Mouse (Mus musculus): ENCODE measurements around the gene Tcp11. TPM values are rescaled to one million over a fixed set of nuclear protein-coding genes. Genes with fewer than 3 reads are reported as not detected.

Tcp11 gene
- polyA plus RNA-seq, 1 experiment from 2014 or later = 0.45 TPM

DNA sequence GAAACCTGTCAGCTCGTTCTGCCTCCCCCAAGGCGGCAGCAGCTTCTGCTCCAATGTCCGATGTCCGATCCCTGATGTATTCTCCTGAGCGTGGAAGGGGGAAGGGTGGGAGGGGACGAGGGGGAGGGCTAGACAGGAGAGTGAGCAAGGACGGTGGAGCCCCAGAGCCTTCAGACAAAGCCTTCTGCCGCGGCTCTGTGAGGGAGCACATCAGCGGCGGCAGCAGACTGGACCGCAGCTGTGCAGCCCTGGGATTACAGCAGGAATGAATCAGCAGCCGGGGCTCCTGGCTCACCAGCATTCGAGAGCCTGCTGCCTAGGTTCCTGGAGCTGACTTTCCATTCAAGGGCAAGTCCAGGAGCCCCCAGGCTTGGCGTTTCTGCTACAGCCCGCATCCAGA is 39.8 kb downstream of the Tcp11 start:
- H3K9ac ChIP-seq (ENCODE audit: low read length) = 0 out of 2 replicates have a peak overlapping the region, but pooled peaks have one; percentile 13
- peak overlapping the region; percentile 26; the same call in 1 of the 2 replicates for H3K4me2 ChIP-seq (ENCODE audit: low read length)
- H3K27ac ChIP-seq (replicated peaks in 1 of 2; ENCODE audit: control insufficient read depth in 1 of 2, insufficient read depth in 1 of 2, low read depth in 2 of 2, low read length in 2 of 2) = no peak overlapping the region
- H3K36me3 ChIP-seq (ENCODE audit: control insufficient read depth, insufficient read depth, low read length) = peaks cover 30% of the 10 kb centered on the region
- H3K27me3 ChIP-seq (ENCODE audit: control insufficient read depth, insufficient read depth, low read length) = no peaks in the 10 kb centered on the region
- H3K4me3 ChIP-seq (ENCODE audit: control insufficient read depth in 1 of 2, insufficient read depth in 1 of 2, low read depth in 1 of 2, low read length in 2 of 2) = no peak overlapping the region
- ATAC-seq (ENCODE audit: insufficient number of reproducible peaks, insufficient read depth, low FRiP score, low read depth) = no peak
- 29% methylated on average over 16 of the region's 16 CpGs for WGBS
- no peaks in the 10 kb centered on the region for H3K9me3 ChIP-seq (ENCODE audit: control insufficient read depth, low read length)
- H3K4me1 ChIP-seq (ENCODE audit: control insufficient read depth in 2 of 2, insufficient read depth in 2 of 2, low read length in 2 of 2) = peaks cover 5 to 18% of the 10 kb centered on the region in 2 experiments; a peak in 3 of 4 replicates

DNA sequence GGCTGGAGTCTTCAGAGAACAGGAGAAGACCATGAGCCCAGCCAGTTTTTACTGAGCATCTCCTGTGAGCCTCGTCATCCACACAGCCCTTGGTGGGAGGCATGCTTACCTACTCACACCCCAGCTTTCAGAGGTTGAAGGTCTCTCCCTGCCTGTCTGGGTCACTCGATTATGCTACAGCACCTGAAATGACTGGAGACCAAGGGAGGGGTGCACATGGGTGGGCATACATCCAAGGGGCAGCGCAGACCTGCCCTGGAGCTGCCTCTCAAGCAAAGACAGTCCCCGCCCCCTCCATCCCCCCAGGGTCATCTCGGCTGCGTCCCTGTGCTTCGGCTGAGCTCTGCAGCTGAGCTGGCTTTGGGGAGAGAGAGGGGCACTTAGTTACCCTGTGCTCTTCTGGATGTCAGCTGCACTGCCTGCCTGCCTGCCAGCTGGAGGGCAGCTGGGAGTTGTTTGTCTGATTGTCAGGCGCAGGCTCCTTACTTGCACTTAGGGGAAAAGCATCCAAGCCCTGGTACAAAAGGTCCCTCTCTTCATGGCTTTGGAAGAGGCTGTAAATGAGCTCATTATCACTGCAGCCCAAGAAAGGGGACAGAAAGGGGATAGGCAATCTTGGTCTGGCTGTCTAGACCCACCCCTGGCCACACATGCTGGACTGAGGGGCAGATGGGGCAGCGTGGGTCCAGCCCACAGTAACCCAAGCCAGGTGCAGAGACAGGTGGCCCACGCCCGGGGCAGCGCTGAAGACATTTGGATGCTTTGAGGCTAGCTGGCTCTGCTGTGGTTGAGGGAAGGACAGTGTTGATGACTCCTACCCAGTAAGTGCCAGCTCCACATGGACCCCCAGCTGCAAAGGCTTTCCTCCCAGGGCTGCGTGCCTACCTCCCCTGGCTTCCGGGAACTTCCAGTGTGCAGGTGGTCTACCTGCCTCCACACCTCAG is 43.4 kb downstream of the Tcp11 start:
- Histone ChIP-seq H3K4me2 (ENCODE audit: low read length) (no peak overlapping the region), H3K4me1 (ENCODE audit: control insufficient read depth in 2 of 2, insufficient read depth in 2 of 2, low read length in 2 of 2) (peaks cover 30 to 43% of the 10 kb centered on the region in 2 experiments), H3K9me3 (ENCODE audit: control insufficient read depth, low read length) (no peaks in the 10 kb centered on the region), H3K27me3 (ENCODE audit: control insufficient read depth, insufficient read depth, low read length) (no peaks in the 10 kb centered on the region), H3K4me3 (ENCODE audit: control insufficient read depth in 1 of 2, insufficient read depth in 1 of 2, low read depth in 1 of 2, low read length in 2 of 2) (no peak overlapping the region), H3K36me3 (ENCODE audit: control insufficient read depth, insufficient read depth, low read length) (peaks cover 16% of the 10 kb centered on the region; the same call in 1 of the 2 replicates), H3K27ac (replicated peaks in 1 of 2; ENCODE audit: control insufficient read depth in 1 of 2, insufficient read depth in 1 of 2, low read depth in 2 of 2, low read length in 2 of 2) (no peak overlapping the region), H3K9ac (ENCODE audit: low read length) (no peak overlapping the region)
- 70% methylated on average over 14 of the region's 14 CpGs for WGBS
- no peak; the same call in 1 of the 2 replicates for ATAC-seq (ENCODE audit: insufficient number of reproducible peaks, insufficient read depth, low FRiP score, low read depth)

DNA sequence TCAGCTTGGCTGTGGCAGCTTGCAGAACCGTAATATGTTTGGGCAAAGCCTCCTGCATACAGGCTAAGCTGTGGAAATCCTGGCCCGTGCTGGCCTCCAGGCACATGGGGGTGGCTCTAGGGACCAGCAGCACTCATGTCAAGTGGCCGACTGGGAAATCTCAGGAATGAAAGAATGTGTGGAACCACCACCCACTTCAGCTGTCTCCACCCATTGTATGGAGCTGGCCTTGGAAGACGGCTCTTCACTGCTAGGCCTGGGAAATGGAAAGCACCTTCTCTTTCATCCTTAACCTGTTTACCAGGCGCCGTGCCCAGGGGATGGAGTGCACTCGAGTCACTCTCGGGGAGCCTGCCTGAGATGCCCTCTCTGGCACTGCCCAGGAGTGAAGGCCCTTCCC is 45.5 kb downstream of the Tcp11 start:
- peak overlapping the region; percentile 19 to 45; a peak in 2 of 4 replicates for H3K27ac ChIP-seq (replicated peaks in 1 of 2; ENCODE audit: control insufficient read depth in 1 of 2, insufficient read depth in 1 of 2, low read depth in 2 of 2, low read length in 2 of 2)
- peaks cover 35 to 51% of the 10 kb centered on the region in 2 experiments for H3K4me1 ChIP-seq (ENCODE audit: control insufficient read depth in 2 of 2, insufficient read depth in 2 of 2, low read length in 2 of 2)
- H3K9ac ChIP-seq (ENCODE audit: low read length) = no peak overlapping the region
- no peak overlapping the region for H3K4me2 ChIP-seq (ENCODE audit: low read length)
- no peak overlapping the region for H3K4me3 ChIP-seq (ENCODE audit: control insufficient read depth in 1 of 2, insufficient read depth in 1 of 2, low read depth in 1 of 2, low read length in 2 of 2)
- peak; percentile 55; the same call in 1 of the 2 replicates for ATAC-seq (ENCODE audit: insufficient number of reproducible peaks, insufficient read depth, low FRiP score, low read depth)
- WGBS = 30% methylated on average over 8 of the region's 8 CpGs
- H3K27me3 ChIP-seq (ENCODE audit: control insufficient read depth, insufficient read depth, low read length) = no peaks in the 10 kb centered on the region
- H3K9me3 ChIP-seq (ENCODE audit: control insufficient read depth, low read length) = no peaks in the 10 kb centered on the region
- peaks cover 12% of the 10 kb centered on the region; the same call in 1 of the 2 replicates for H3K36me3 ChIP-seq (ENCODE audit: control insufficient read depth, insufficient read depth, low read length)

DNA sequence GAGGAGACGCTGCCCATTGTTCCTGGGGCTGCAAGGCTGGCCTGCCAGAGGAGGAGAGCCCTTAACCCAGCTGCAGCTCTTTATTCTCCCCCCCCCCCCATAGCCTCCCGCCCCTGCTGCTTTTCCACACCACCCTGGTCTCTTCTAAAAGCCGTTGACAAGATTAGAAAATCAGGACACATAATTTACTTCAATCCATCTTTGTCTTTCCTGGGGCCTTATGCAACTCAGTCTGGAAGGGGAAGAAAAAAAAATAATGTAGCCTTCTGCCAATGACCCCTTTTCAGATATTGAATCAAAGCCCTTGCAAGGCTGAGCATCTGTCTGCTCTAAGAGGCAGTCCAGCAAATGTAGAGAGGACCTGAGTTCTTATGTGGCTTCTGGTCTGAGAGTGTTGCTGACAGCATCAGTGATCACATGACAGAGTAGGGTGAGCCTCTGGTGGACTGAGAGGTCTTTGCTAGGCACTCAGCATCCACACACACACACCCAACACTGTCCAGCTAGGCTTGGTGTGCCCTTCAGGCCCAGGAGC is 47.3 kb downstream of the Tcp11 start:
- no peaks in the 10 kb centered on the region for H3K9me3 ChIP-seq (ENCODE audit: control insufficient read depth, low read length)
- no peak overlapping the region; the same call in 1 of the 2 replicates for H3K9ac ChIP-seq (ENCODE audit: low read length)
- no peak for ATAC-seq (ENCODE audit: insufficient number of reproducible peaks, insufficient read depth, low FRiP score, low read depth)
- H3K27ac ChIP-seq (replicated peaks in 1 of 2; ENCODE audit: control insufficient read depth in 1 of 2, insufficient read depth in 1 of 2, low read depth in 2 of 2, low read length in 2 of 2) = no peak overlapping the region
- no peak overlapping the region for H3K4me2 ChIP-seq (ENCODE audit: low read length)
- H3K27me3 ChIP-seq (ENCODE audit: control insufficient read depth, insufficient read depth, low read length) = no peaks in the 10 kb centered on the region
- H3K36me3 ChIP-seq (ENCODE audit: control insufficient read depth, insufficient read depth, low read length) = no peaks in the 10 kb centered on the region
- H3K4me1 ChIP-seq (ENCODE audit: control insufficient read depth in 2 of 2, insufficient read depth in 2 of 2, low read length in 2 of 2) = peaks cover 39 to 52% of the 10 kb centered on the region in 2 experiments
- no peak overlapping the region for H3K4me3 ChIP-seq (ENCODE audit: control insufficient read depth in 1 of 2, insufficient read depth in 1 of 2, low read depth in 1 of 2, low read length in 2 of 2)
- 43% methylated on average over 3 of the region's 3 CpGs for WGBS

DNA sequence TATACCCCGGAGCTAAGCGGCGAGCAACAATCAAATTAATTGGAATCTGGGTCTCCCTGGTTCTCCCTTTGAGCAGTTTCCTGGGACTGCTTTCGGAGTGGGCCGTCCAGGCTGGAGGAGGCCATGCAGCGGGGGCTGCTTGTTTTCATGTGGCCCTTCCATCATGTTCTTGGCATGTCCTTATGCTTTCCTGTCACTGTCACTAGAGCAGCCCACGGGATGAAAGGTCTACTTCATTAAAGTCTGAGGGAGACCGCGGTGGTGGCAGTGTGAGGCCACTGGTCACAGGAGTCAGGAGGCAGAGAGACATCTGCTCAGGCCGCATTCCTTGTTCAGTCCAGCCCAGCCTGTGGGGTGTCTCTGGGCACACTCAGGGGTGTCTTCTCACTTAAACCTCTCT is 48.2 kb downstream of the Tcp11 start:
- no peak overlapping the region; a peak in 1 of 4 replicates for H3K27ac ChIP-seq (replicated peaks in 1 of 2; ENCODE audit: control insufficient read depth in 1 of 2, insufficient read depth in 1 of 2, low read depth in 2 of 2, low read length in 2 of 2)
- ATAC-seq (ENCODE audit: insufficient number of reproducible peaks, insufficient read depth, low FRiP score, low read depth) = no peak
- H3K4me1 ChIP-seq (ENCODE audit: control insufficient read depth in 2 of 2, insufficient read depth in 2 of 2, low read length in 2 of 2) = peaks cover 38 to 52% of the 10 kb centered on the region in 2 experiments
- no peaks in the 10 kb centered on the region for H3K9me3 ChIP-seq (ENCODE audit: control insufficient read depth, low read length)
- no peak overlapping the region for H3K9ac ChIP-seq (ENCODE audit: low read length)
- no peaks in the 10 kb centered on the region for H3K36me3 ChIP-seq (ENCODE audit: control insufficient read depth, insufficient read depth, low read length)
- H3K4me3 ChIP-seq (ENCODE audit: control insufficient read depth in 1 of 2, insufficient read depth in 1 of 2, low read depth in 1 of 2, low read length in 2 of 2) = no peak overlapping the region
- WGBS = 72% methylated on average over 10 of the region's 10 CpGs
- H3K4me2 ChIP-seq (ENCODE audit: low read length) = no peak overlapping the region
- H3K27me3 ChIP-seq (ENCODE audit: control insufficient read depth, insufficient read depth, low read length) = no peaks in the 10 kb centered on the region

DNA sequence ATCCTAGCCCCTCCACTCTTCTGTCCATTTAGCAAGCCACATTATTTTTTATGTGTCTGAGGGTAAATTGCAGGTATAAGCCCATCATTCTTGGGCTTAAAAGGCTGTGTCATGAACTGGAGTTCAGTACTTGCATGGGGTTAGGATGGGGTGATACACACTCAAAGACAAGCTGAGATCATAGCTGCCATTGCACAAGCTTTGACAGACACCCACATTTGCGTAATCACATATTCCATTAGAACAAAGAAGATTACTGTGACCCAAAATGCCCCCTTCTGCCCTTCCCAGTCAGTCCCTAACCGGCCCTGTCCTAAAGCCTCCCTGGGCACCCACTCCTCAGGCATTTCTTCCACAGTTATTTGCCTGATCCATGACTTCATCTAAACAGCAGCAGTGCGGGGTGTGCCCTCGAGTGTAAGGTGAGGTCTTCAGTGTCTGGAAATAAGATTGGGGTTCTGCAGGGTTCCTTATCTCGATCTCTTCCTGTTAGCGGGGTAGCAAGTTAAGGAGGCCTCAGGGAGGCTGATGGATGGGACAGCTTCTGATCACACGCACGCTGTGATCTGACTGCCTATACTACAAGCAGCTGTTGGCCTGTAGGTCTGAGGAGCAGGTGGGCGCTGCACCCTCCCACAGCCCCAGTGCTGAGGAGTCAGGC is 49.0 kb downstream of the Tcp11 start:
- Histone ChIP-seq H3K9me3 (ENCODE audit: control insufficient read depth, low read length) (no peaks in the 10 kb centered on the region), H3K4me2 (ENCODE audit: low read length) (no peak overlapping the region), H3K4me3 (ENCODE audit: control insufficient read depth in 1 of 2, insufficient read depth in 1 of 2, low read depth in 1 of 2, low read length in 2 of 2) (no peak overlapping the region), H3K4me1 (ENCODE audit: control insufficient read depth in 2 of 2, insufficient read depth in 2 of 2, low read length in 2 of 2) (peaks cover 39 to 55% of the 10 kb centered on the region in 2 experiments), H3K27me3 (ENCODE audit: control insufficient read depth, insufficient read depth, low read length) (no peaks in the 10 kb centered on the region), H3K9ac (ENCODE audit: low read length) (no peak overlapping the region; the same call in 1 of the 2 replicates), H3K36me3 (ENCODE audit: control insufficient read depth, insufficient read depth, low read length) (no peaks in the 10 kb centered on the region), H3K27ac (replicated peaks in 1 of 2; ENCODE audit: control insufficient read depth in 1 of 2, insufficient read depth in 1 of 2, low read depth in 2 of 2, low read length in 2 of 2) (no peak overlapping the region)
- 59% methylated on average over 9 of the region's 9 CpGs for WGBS
- no peak for ATAC-seq (ENCODE audit: insufficient number of reproducible peaks, insufficient read depth, low FRiP score, low read depth)

DNA sequence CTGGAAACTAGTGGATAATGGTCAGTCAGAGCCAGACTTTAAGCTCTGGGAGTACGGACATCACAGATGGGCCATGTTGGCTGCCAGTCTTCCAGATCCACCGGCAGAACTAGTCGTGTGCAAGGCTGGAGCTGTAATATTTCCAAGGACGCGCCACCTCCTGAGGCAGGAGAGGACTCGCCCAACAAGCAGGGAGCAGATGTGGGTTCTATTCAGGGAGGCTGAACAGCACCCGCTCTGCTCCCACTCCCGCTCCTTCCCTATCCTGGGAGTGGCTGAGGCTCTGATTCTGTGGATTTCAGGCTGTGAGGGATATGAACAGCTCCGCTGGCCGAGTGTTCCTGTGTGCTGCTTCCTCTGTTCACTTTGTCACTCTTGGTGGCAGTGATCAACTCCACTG is 50.0 kb downstream of the Tcp11 start:
- Histone ChIP-seq H3K36me3 (ENCODE audit: control insufficient read depth, insufficient read depth, low read length) (no peaks in the 10 kb centered on the region), H3K4me3 (ENCODE audit: control insufficient read depth in 1 of 2, insufficient read depth in 1 of 2, low read depth in 1 of 2, low read length in 2 of 2) (no peak overlapping the region), H3K27ac (replicated peaks in 1 of 2; ENCODE audit: control insufficient read depth in 1 of 2, insufficient read depth in 1 of 2, low read depth in 2 of 2, low read length in 2 of 2) (peak overlapping the region in 1 of 2 experiments; percentile 65; a peak in 1 of 4 replicates), H3K4me1 (ENCODE audit: control insufficient read depth in 2 of 2, insufficient read depth in 2 of 2, low read length in 2 of 2) (peaks cover 47 to 61% of the 10 kb centered on the region in 2 experiments), H3K9ac (ENCODE audit: low read length) (no peak overlapping the region), H3K9me3 (ENCODE audit: control insufficient read depth, low read length) (no peaks in the 10 kb centered on the region), H3K4me2 (ENCODE audit: low read length) (no peak overlapping the region), H3K27me3 (ENCODE audit: control insufficient read depth, insufficient read depth, low read length) (no peaks in the 10 kb centered on the region)
- no peak for ATAC-seq (ENCODE audit: insufficient number of reproducible peaks, insufficient read depth, low FRiP score, low read depth)
- 84% methylated on average over 10 of the region's 10 CpGs for WGBS

Data from heart, embryonic 14.5 days (tissue).